Mouse (Mus musculus): ENCODE data around the gene Macf1. TPM values are rescaled to one million over a fixed set of nuclear protein-coding genes. Genes with fewer than 3 reads are reported as not detected.
"Not testable (repeated sequence)": the region's sequence is repeated elsewhere in the genome, so short reads cannot be mapped to it uniquely, and the experiment has no call there.

Gene Macf1
- polyA plus RNA-seq, 1 experiment from 2014 or later = 61.8 TPM

- H3K4me2 ChIP-seq (replicated peaks); H3K4me1 ChIP-seq; H3K27ac ChIP-seq; ATAC-seq (ENCODE audit: low FRiP score, low read depth); H3K27me3 ChIP-seq (replicated peaks); H3K4me3 ChIP-seq; H3K9me3 ChIP-seq; H3K9ac ChIP-seq: not testable (repeated sequence)
- WGBS = 93% methylated on average over 2 of the region's 2 CpGs
- peaks cover 58% of the 10 kb centered on the region for H3K36me3 ChIP-seq
Observed at GRCm38 (mm10) chr4:123446221-123446620, 237.9 kb downstream of the Macf1 start.

- Histone ChIP-seq H3K27ac (no peak overlapping the region), H3K4me1 (no peaks in the 10 kb centered on the region), H3K4me2 (replicated peaks) (no peak overlapping the region), H3K27me3 (replicated peaks) (no peaks in the 10 kb centered on the region), H3K9ac (no peak overlapping the region), H3K4me3 (no peak overlapping the region), H3K36me3 (peaks cover 56% of the 10 kb centered on the region), H3K9me3 (no peaks in the 10 kb centered on the region)
- WGBS = 82% methylated on average over 5 of the region's 5 CpGs
- no peak for ATAC-seq (ENCODE audit: low FRiP score, low read depth)
Observed at GRCm38 (mm10) chr4:123438414-123438813, 245.7 kb downstream of the Macf1 start.

- ATAC-seq (ENCODE audit: low FRiP score, low read depth) = no peak
- no peak overlapping the region for H3K27ac ChIP-seq
- peaks cover 54% of the 10 kb centered on the region for H3K36me3 ChIP-seq
- WGBS = 96% methylated on average over 3 of the region's 3 CpGs
- no peak overlapping the region for H3K4me2 ChIP-seq (replicated peaks)
- no peaks in the 10 kb centered on the region for H3K9me3 ChIP-seq
- no peaks in the 10 kb centered on the region for H3K27me3 ChIP-seq (replicated peaks)
- H3K9ac ChIP-seq = no peak overlapping the region
- no peak overlapping the region for H3K4me3 ChIP-seq
- no peaks in the 10 kb centered on the region for H3K4me1 ChIP-seq
Observed at GRCm38 (mm10) chr4:123433171-123433570, 251.0 kb downstream of the Macf1 start.

DNA sequence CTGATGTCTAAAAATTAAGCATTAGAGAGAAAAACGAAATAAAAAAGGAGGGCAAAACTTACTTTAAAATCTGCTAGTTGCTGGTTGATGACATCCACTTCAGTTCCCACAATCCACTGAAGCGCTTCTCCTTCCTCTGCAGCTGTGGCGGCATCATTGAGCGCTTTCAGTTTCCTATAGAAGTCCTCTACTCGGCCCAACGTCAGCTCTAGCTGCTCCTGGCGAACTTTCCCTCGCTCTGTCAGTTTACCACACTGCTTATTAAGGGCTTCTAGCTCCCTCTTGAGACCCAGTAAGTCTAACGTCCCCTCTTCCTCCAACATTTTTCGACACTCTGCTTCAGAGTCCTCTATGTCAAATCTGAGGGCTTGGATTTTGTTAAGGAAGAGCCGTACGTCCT, 252.2 kb downstream of the Macf1 start:
- Histone ChIP-seq H3K9ac (no peak overlapping the region), H3K27me3 (replicated peaks) (no peaks in the 10 kb centered on the region), H3K27ac (no peak overlapping the region), H3K4me1 (no peaks in the 10 kb centered on the region), H3K9me3 (no peaks in the 10 kb centered on the region), H3K4me2 (replicated peaks) (no peak overlapping the region), H3K36me3 (peaks cover 53% of the 10 kb centered on the region), H3K4me3 (no peak overlapping the region)
- ATAC-seq (ENCODE audit: low FRiP score, low read depth) = no peak
- WGBS = 85% methylated on average over 12 of the region's 12 CpGs

DNA sequence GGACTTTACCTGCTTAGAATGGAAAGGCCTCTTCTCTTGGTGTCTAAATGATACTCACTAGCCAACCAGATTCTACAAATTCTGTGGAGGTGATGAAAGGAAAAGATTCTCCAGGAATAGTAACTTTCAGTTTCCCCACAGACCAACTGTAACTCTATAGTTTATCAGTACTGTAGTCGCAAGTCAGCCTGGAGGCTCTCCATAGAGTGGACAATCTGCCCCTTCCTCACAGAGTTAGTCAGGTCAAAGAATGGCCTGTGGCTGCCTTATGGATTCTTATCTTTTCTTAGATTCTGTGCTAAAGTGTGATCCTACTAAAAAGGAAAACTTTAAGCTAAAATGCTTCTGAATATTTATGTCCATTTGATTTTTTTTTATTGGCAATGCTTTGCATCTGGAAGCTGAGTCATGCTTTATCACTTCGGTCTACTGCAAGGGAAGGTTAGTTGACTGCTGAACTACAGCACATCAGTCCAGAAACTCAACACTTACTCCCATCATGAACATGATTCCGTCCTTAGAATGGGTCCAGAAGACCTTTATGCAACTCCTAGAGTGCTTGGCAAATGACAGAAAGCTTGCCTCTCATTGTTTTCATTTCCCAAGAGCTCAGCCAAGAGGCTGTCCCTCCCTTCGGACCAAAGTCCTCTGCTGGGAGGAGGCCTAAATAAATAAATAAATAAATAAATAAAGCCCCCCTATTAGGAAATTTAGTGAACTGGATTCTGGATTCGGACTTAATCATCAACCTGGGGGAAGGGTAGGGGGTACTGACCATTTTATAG, 256.1 kb downstream of the Macf1 start:
- 92% methylated on average over 5 of the region's 5 CpGs for WGBS
- H3K27ac ChIP-seq = no peak overlapping the region
- H3K27me3 ChIP-seq (replicated peaks) = no peaks in the 10 kb centered on the region
- H3K36me3 ChIP-seq = peaks cover 32% of the 10 kb centered on the region
- no peak overlapping the region for H3K9ac ChIP-seq
- H3K9me3 ChIP-seq = no peaks in the 10 kb centered on the region
- no peak for ATAC-seq (ENCODE audit: low FRiP score, low read depth)
- no peaks in the 10 kb centered on the region for H3K4me1 ChIP-seq
- no peak overlapping the region for H3K4me2 ChIP-seq (replicated peaks)
- no peak overlapping the region for H3K4me3 ChIP-seq

GRCm38 (mm10) chr4:123427271-123427899, 256.8 kb downstream of the Macf1 start:
- H3K27me3 ChIP-seq (replicated peaks) = no peaks in the 10 kb centered on the region
- no peak for ATAC-seq (ENCODE audit: low FRiP score, low read depth)
- peaks cover 25% of the 10 kb centered on the region for H3K36me3 ChIP-seq
- no peak overlapping the region for H3K4me3 ChIP-seq
- H3K9ac ChIP-seq = no peak overlapping the region
- no peaks in the 10 kb centered on the region for H3K4me1 ChIP-seq
- 91% methylated on average over 9 of the region's 9 CpGs for WGBS
- H3K27ac ChIP-seq = no peak overlapping the region
- no peak overlapping the region for H3K4me2 ChIP-seq (replicated peaks)
- H3K9me3 ChIP-seq = no peaks in the 10 kb centered on the region

GRCm38 (mm10) chr4:123426429-123427080, 257.6 kb downstream of the Macf1 start:
- no peak overlapping the region for H3K9ac ChIP-seq
- H3K27ac ChIP-seq = no peak overlapping the region
- no peak for ATAC-seq (ENCODE audit: low FRiP score, low read depth)
- no peaks in the 10 kb centered on the region for H3K9me3 ChIP-seq
- no peaks in the 10 kb centered on the region for H3K27me3 ChIP-seq (replicated peaks)
- peaks cover 19% of the 10 kb centered on the region for H3K36me3 ChIP-seq
- H3K4me3 ChIP-seq = no peak overlapping the region
- H3K4me2 ChIP-seq (replicated peaks) = no peak overlapping the region
- WGBS = 94% methylated on average over 10 of the region's 10 CpGs
- no peaks in the 10 kb centered on the region for H3K4me1 ChIP-seq

DNA sequence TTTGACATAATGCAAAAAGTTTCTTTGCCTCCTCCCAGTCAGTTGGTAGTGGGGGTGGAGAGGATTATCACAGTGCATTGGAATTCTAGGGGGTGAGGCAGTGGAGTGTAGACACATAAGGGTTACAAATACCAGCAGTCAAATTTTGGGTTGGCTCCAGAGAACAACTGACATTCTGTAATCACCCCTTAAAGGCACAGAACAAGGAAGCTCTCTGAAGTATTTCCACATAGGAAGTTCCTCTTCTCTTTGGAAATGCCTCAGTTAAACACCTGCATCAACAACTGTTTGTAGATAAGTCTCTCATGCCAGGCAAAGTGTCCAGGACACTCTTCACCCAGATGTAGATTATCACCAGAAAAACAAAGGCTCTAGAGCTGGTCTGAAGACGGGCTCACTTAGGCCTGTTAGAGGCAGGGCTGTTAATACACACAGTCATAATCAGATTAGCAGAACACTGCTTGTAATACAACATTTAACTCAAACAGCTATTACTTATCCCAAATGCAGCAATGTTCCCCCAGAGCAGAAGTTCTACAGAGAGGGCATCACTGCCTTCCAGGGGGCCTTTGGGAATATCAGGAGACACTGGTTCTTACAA, 258.4 kb downstream of the Macf1 start:
- Histone ChIP-seq H3K4me1 (no peaks in the 10 kb centered on the region), H3K27me3 (replicated peaks) (no peaks in the 10 kb centered on the region), H3K9me3 (no peaks in the 10 kb centered on the region), H3K4me3 (no peak overlapping the region), H3K27ac (no peak overlapping the region), H3K9ac (no peak overlapping the region), H3K4me2 (replicated peaks) (no peak overlapping the region), H3K36me3 (peaks cover 11% of the 10 kb centered on the region)
- 95% methylated on average over 1 of the region's 1 CpGs for WGBS
- no peak for ATAC-seq (ENCODE audit: low FRiP score, low read depth)

- H3K36me3 ChIP-seq = 0 out of 2 replicates have a peak, but pooled peaks cover 3% of the 10 kb centered on the region
- no peak overlapping the region for H3K27ac ChIP-seq
- ATAC-seq (ENCODE audit: low FRiP score, low read depth) = no peak
- H3K4me1 ChIP-seq = no peaks in the 10 kb centered on the region
- H3K9me3 ChIP-seq = no peaks in the 10 kb centered on the region
- H3K4me2 ChIP-seq (replicated peaks) = no peak overlapping the region
- no peaks in the 10 kb centered on the region for H3K27me3 ChIP-seq (replicated peaks)
- 96% methylated on average over 2 of the region's 2 CpGs for WGBS
- H3K9ac ChIP-seq = no peak overlapping the region
- H3K4me3 ChIP-seq = no peak overlapping the region
Observed at GRCm38 (mm10) chr4:123424050-123424449, 260.1 kb downstream of the Macf1 start.

GRCm38 (mm10) chr4:123422828-123423227, 261.3 kb downstream of the Macf1 start:
- 52% methylated on average over 6 of the region's 6 CpGs for WGBS
- no peak for ATAC-seq (ENCODE audit: low FRiP score, low read depth)
- H3K36me3 ChIP-seq = 0 out of 2 replicates have a peak, but pooled peaks cover 3% of the 10 kb centered on the region

GRCm38 (mm10) chr4:123418032-123418431, 266.1 kb downstream of the Macf1 start:
- WGBS = 91% methylated on average over 3 of the region's 3 CpGs
- no peak overlapping the region for H3K4me2 ChIP-seq (replicated peaks)
- H3K9me3 ChIP-seq = no peaks in the 10 kb centered on the region
- H3K9ac ChIP-seq = no peak overlapping the region
- ATAC-seq (ENCODE audit: low FRiP score, low read depth) = no peak
- H3K4me3 ChIP-seq = no peak overlapping the region
- no peaks in the 10 kb centered on the region for H3K4me1 ChIP-seq
- H3K27ac ChIP-seq = no peak overlapping the region
- H3K27me3 ChIP-seq (replicated peaks) = no peaks in the 10 kb centered on the region
- H3K36me3 ChIP-seq = no peaks in the 10 kb centered on the region

More at GRCm38 (mm10) chr4:123422828-123423227, 261.3 kb downstream of the Macf1 start:
- no peaks in the 10 kb centered on the region for H3K4me1 ChIP-seq
- no peak overlapping the region for H3K27ac ChIP-seq
- H3K9ac ChIP-seq = no peak overlapping the region
- no peak overlapping the region for H3K4me3 ChIP-seq
- no peaks in the 10 kb centered on the region for H3K9me3 ChIP-seq
- H3K4me2 ChIP-seq (replicated peaks) = no peak overlapping the region
- H3K27me3 ChIP-seq (replicated peaks) = no peaks in the 10 kb centered on the region

- Histone ChIP-seq H3K4me2 (replicated peaks) (no peak overlapping the region), H3K9ac (no peak overlapping the region), H3K27ac (no peak overlapping the region), H3K4me3 (no peak overlapping the region), H3K27me3 (replicated peaks) (no peaks in the 10 kb centered on the region), H3K36me3 (no peaks in the 10 kb centered on the region), H3K9me3 (no peaks in the 10 kb centered on the region), H3K4me1 (peaks cover 4% of the 10 kb centered on the region; the same call in 1 of the 2 replicates)
- no peak for ATAC-seq (ENCODE audit: low FRiP score, low read depth)
- WGBS = 79% methylated on average over 1 of the region's 3 CpGs
Observed at GRCm38 (mm10) chr4:123417478-123417877, 266.7 kb downstream of the Macf1 start.

Measured in neural tube, embryonic 12.5 days (tissue).